Mouse (Mus musculus) thymus, postnatal 25 days (tissue): ENCODE results near the gene Prr18.

Experiments
- DNase-seq: peaks from one replicate; pipeline ENCODE4 v3.0.0; 2022

Gene Prr18

GRCm38 (mm10) chr17:8390487-8390886 lies 53.2 kb downstream of the Prr18 start:
- no peak for DNase-seq
